Mouse (Mus musculus) Patski (cell line): ENCODE results near the gene Dcdc2a. TPM values are rescaled to one million over a fixed set of nuclear protein-coding genes. Genes with fewer than 3 reads are reported as not detected.

Experiments
- ATAC-seq: fragments of 100-300 bp; one replicate; pipeline ENCODE4 v1.8.0; 2021
- CTCF ChIA-PET: fragments of 350-600 bp; sonication (Branson Sonifier 250); formaldehyde crosslinking; loops from one replicate; lab custom pipeline; 2022; ENCODE audit warnings: inconsistent platforms; lab: Charles Lee
- POLR2A ChIA-PET: fragments of 350-600 bp; sonication (Branson Sonifier 250); formaldehyde crosslinking; loops from one replicate; lab custom pipeline; 2022; ENCODE audit warnings: antibody characterized with exemption, inconsistent platforms; lab: Charles Lee
- DNase-seq: peaks from one replicate; pipeline ENCODE4 v3.0.0-alpha.2; 2011; ENCODE audit warnings: low read depth, low spot score
- H3K27me3 ChIP-seq: fragments of 371-371 bp; one replicate; pipeline ENCODE4 v1.5.1; 2021
- CTCF ChIP-seq: fragments of 100-300 bp; IDR thresholded peaks from one replicate; pipeline ENCODE4 v1.5.1; 2021
- in situ Hi-C: fragments of 300-500 bp; cut with MboI; formaldehyde crosslinking; loops from 3 replicates; pipeline ENCODE4 v1.11.1; 2018; ENCODE audit warnings: low pct_unique_long_range_greater_than_20kb, mixed read lengths
- polyA plus RNA-seq: library from polyadenylated mRNA; unstranded; gene quantifications from one replicate; pipeline ENCODE4 v1.2.3, GENCODE M21; 2021

Dcdc2a gene
- polyA plus RNA-seq, 1 experiment from 2014 or later: 296 TPM

DNA sequence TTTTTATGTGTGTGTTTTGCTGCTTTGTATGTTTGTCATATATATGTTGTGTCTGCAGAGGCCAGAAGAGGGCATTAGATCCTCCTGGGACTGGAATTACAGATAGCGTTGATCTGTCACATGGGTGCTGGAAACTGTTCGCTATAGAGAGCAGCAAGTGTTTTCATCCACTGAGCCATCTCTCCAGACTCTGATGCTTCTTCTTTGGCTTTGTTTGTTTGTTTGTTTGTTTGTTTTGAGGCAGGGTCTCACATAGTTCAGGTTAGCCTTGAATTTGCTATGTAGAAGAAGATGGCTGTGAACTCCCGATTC is 28.7 kb upstream of the Dcdc2a start:
- H3K27me3 ChIP-seq: no peaks in the 10 kb centered on the region
- DNase-seq (no peak), ATAC-seq (no peak)
- CTCF ChIA-PET: interaction anchor here (0.7 kb wide), 1 partner anchor 10 kb away, joined by 3 read pairs; no protein-coding TSS in a partner anchor
- TF ChIP-seq CTCF: peak; percentile 32
- in situ Hi-C loops: loop anchor here (10.0 kb wide), 2 partner anchors 88 to 318 kb away; no protein-coding TSS in a partner anchor
- POLR2A ChIA-PET: no interaction called here

DNA sequence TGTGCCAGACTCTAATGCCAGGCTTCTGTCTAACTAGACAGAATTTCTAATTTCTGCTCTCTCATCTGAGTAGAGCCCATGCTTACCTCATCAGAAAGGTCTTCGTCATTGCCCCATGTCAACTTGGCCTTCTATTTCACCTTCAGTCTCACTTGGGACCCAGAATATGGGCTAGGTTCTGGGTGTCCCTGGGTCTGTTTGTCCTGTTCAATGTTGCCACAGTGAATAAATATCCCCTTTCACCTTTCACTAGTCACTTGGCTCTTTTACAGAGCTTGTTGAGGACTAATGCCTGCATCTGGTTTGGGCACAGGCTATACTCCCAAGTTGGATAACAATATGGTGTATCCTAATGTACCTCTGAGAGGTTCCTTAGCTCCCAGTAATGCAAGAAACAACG is 16.3 kb upstream of the Dcdc2a start:
- H3K27me3 ChIP-seq: no peaks in the 10 kb centered on the region
- ChIA-PET CTCF (interaction anchor here (0.6 to 2.1 kb wide), 2 partner anchors 8 to 41 kb away, joined by 3 to 7 read pairs; no protein-coding TSS in a partner anchor), POLR2A (interaction anchor here (0.6 to 1.5 kb wide), 2 partner anchors 15 to 76 kb away, joined by 3 to 5 read pairs; no protein-coding TSS in a partner anchor)
- ATAC-seq (no peak), DNase-seq (no peak)
- in situ Hi-C loops: no loop called here
- no peak for TF ChIP-seq CTCF

DNA sequence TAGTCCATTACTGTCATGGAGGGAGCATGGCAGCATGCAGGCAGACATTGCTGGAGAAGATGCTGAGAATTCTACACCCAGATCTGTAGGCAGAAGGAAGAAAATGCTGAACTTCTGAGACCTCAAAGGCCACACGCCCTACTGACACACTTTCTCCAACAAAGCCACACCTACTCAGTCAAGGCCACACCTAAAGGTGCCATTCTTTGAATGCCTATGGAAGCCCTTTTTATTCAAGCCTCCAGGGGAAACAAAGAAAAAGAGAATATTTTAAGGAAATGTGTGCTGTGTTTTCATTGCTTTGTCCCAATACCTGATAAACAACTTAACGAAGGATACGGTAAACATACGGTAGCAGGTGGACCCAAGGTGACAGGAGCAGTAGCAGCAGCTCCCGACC is 3.1 kb upstream of the Dcdc2a start:
- ChIA-PET CTCF (no interaction called here), POLR2A (interaction anchor here (0.8 to 1.1 kb wide), 2 partner anchors 21 to 57 kb away, joined by 3 to 9 read pairs; no protein-coding TSS in a partner anchor)
- TF ChIP-seq CTCF: no peak
- ATAC-seq (no peak), DNase-seq (no peak)
- H3K27me3 ChIP-seq: no peaks in the 10 kb centered on the region
- in situ Hi-C loops: no loop called here

DNA sequence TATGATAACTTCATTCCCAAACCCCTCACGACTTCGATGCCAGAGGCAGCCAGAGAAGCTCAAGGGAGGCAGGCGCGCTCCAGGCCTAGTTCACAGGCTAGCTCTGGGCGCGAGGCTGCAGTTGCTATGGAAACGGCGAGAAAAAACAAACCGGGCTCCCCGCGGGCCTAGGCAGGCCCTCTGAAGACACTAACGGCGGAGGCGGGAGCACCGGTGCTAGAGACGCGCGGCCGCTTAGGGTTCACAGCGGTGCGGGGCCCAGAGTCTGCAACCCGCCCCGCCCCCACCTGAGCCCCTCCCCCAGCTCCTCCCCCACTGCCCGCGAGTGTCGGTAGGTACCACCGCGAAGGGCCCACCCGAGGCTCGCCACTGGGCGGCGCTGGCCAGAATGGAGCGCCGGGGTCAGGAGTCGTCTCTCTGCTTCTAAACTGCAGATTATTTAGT is 671 bp upstream of the Dcdc2a start:
- no peaks in the 10 kb centered on the region for H3K27me3 ChIP-seq
- ChIA-PET CTCF (interaction anchor here (0.6 to 1.5 kb wide), 11 partner anchors 10 to 61 kb away, joined by 3 to 7 read pairs (median 3); no protein-coding TSS in a partner anchor), POLR2A (interaction anchor here (0.9 to 5.2 kb wide), 7 partner anchors 14 to 60 kb away, joined by 3 to 42 read pairs (median 4); no protein-coding TSS in a partner anchor)
- peak; percentile 80 for ATAC-seq
- in situ Hi-C loops: no loop called here
- no peak for DNase-seq
- no peak for TF ChIP-seq CTCF

DNA sequence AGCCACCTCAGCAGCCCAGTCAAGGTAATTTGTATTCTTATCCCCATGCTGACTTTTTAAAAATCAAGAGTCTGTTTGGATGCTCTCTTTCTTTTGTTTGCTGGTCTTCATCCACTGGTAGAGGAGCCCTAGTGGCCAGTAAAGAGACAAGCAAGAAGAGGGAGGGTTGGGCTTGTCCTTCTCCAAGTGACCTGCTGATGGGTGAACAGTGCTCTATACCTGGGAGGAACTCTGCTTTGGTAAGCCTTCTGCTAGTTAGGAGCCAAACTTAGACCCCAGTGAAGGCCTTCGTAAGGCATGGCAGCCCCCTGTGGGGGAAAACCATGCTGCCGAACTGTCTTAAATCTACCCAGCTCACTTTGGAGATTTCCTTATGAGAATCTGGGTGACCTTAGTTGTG is 10.9 kb downstream of the Dcdc2a start:
- ChIA-PET CTCF (no interaction called here), POLR2A (no interaction called here)
- no peak for TF ChIP-seq CTCF
- ATAC-seq (no peak), DNase-seq (no peak)
- no peaks in the 10 kb centered on the region for H3K27me3 ChIP-seq
- in situ Hi-C loops: no loop called here

DNA sequence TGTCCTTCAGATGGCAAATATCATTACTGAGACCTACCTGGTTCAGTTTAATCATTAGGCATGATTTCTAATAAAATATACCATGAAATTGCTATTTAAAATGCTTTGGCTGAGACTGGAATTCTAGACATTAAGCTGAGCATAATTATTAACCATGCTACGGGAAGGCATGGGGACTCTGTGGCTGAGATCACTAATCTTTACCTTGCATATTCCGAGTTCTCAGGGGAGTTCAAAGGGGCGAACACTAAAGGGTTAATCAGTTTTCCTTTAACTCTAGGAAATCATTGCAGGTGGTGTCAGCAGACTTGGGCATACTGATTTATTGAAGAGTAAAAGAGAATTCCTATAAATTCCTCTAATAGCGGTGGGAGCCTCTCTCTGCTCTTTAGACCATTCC is 11.4 kb downstream of the Dcdc2a start:
- POLR2A ChIA-PET: no interaction called here
- no peaks in the 10 kb centered on the region for H3K27me3 ChIP-seq
- CTCF ChIA-PET: no interaction called here
- DNase-seq: no peak
- in situ Hi-C loops: no loop called here
- no peak for ATAC-seq
- no peak for TF ChIP-seq CTCF

DNA sequence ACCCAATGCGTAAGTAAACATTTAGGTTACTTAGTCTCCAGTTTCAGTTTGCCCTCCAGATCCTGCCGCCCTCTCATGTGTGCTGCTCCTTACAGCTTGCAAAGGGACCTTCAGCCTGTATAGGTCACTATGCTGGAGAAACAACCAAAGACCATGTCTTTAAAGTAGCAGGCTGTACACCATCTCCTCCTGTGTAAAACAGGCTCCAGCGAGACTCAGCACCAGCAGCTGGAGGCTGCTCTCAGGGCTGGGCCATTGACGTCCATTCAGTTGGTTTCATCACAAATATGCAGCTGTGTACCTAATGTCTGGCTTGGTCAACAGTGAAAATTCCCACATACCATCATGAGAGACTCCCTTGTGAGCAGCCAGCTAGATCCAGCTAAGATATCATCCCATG is 14.0 kb downstream of the Dcdc2a start:
- DNase-seq: no peak
- ChIA-PET CTCF (interaction anchor here (1.3 to 5.1 kb wide), 3 partner anchors 12 to 46 kb away, joined by 3 to 20 read pairs (median 11); partner anchors contain the start of gene Dcdc2a), POLR2A (interaction anchor here (1.0 to 1.4 kb wide), 5 partner anchors 13 to 46 kb away, joined by 3 to 4 read pairs (median 3); partner anchors contain the start of gene Dcdc2a)
- H3K27me3 ChIP-seq: no peaks in the 10 kb centered on the region
- in situ Hi-C loops: no loop called here
- peak; percentile 44 for ATAC-seq
- TF ChIP-seq CTCF: no peak

DNA sequence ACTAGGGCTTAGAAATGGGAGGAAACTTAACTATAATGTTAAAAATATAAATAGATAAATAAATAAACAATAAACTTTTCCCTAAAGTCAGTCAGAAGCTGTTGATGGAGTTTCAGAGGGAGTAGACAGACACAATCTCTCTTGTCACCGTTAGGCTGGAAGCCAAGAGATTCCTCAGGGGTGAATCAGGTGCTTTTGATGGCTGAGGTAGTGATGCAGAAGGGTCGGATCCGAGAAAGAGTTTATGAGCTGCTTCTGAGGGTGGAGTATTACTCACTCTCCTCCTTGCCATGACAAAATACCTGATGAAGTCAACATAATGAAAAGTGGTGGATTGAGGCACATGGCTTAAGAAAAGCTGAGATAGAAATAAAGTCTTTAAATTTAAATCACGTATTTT is 15.0 kb downstream of the Dcdc2a start:
- TF ChIP-seq CTCF: no peak
- peak; percentile 68 for ATAC-seq
- H3K27me3 ChIP-seq: no peaks in the 10 kb centered on the region
- in situ Hi-C loops: no loop called here
- ChIA-PET POLR2A (interaction anchor here (1.0 to 1.5 kb wide), 4 partner anchors 11 to 42 kb away, joined by 3 to 4 read pairs (median 4); no protein-coding TSS in a partner anchor), CTCF (interaction anchor here (1.3 to 5.1 kb wide), 4 partner anchors 12 to 45 kb away, joined by 3 to 20 read pairs (median 8); partner anchors contain the start of gene Dcdc2a)
- DNase-seq: no peak

DNA sequence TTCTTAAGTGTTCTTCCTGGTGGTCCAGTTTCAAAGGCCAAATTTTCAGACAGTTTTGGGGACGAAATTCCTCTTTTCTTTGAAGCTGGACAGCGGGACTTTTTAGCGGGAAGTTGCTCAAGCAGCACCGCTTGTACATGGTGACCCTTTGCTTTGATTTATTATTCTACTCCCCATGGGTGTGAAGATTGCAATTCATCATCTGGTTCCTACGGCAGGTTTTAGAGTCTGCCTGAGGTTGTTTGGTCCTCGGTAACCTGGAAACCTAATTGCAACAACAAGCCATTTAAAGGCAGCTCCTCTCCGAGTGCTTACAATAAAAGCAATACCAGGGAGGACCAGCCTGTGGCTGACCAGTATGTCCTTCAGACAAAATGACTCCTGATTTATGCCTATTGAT is 21.5 kb downstream of the Dcdc2a start:
- TF ChIP-seq CTCF: no peak
- ATAC-seq (peak; percentile 62), DNase-seq (no peak)
- ChIA-PET CTCF (interaction anchor here (0.8 to 2.5 kb wide), 4 partner anchors 18 to 52 kb away, joined by 3 to 6 read pairs (median 4); no protein-coding TSS in a partner anchor), POLR2A (no interaction called here)
- H3K27me3 ChIP-seq: no peaks in the 10 kb centered on the region
- in situ Hi-C loops: no loop called here

DNA sequence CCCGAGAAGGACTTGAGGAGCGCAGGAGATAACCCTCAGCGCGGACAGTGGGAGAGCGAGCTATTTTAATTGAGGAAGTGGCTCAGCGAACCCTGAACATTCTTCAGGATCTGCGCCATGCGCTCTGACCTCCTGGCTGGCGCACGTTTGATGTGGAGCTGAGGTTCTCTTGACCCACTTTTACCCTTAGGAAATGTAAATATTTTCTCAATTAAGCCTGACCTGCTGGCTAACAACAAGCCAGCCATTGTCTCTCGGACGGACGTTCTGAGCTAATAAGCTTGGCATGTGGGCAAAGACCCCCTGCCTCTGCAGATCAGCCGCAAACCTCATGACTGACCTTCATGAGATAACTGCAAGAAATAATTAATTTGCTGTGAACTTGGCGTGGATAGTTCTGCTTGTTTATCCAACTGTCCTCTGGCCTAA is 27.4 kb downstream of the Dcdc2a start:
- TF ChIP-seq CTCF: no peak
- CTCF ChIA-PET: interaction anchor here (0.9 to 4.8 kb wide), 11 partner anchors 9 to 57 kb away, joined by 3 to 28 read pairs (median 7); partner anchors contain the start of gene Dcdc2a
- H3K27me3 ChIP-seq: no peaks in the 10 kb centered on the region
- peak; percentile 97 for DNase-seq
- in situ Hi-C loops: no loop called here
- peak; percentile 95 for ATAC-seq
- POLR2A ChIA-PET: interaction anchor here (0.8 to 6.5 kb wide), 12 partner anchors 9 to 206 kb away, joined by 3 to 42 read pairs (median 5); partner anchors contain the start of gene Dcdc2a

DNA sequence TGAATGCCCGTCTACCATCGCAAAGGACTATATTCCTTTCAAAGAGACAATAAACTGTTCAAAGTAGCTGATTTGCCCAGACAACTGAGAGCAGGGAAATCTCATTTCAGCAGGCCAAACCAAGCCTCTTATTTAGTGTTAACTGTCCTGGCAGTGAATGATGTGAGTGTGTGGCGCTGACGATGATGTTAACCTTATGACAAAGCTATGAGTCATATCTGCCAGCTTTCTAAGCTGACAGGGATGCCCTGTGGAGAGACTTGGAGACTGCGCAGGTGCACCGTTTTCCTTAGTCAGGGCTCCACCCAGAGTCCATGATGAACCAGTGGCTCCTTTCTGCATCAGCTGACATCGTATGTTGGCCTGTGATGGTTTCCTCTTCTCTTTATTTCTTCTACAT is 29.3 kb downstream of the Dcdc2a start:
- POLR2A ChIA-PET: interaction anchor here (1.1 to 6.5 kb wide), 2 partner anchors 28 to 30 kb away, joined by 4 to 42 read pairs; partner anchors contain the start of gene Dcdc2a
- ATAC-seq (no peak), DNase-seq (peak; percentile 56)
- CTCF ChIA-PET: interaction anchor here (1.0 to 1.5 kb wide), 3 partner anchors 29 to 31 kb away, joined by 3 to 4 read pairs (median 4); partner anchors contain the start of gene Dcdc2a
- no peak for TF ChIP-seq CTCF
- H3K27me3 ChIP-seq: no peaks in the 10 kb centered on the region
- in situ Hi-C loops: no loop called here
